Mouse (Mus musculus) bone marrow, adult 2 months (tissue): ENCODE results near the gene Ehbp1.

ENCODE experiments used
- CTCF ChIP-seq: fragments of 200-500 bp; IDR thresholded peaks from 2 replicates; pipeline ENCODE4 v1.5.1; 2011; ENCODE audit warnings: low read length, control low read depth; ENCODE audit not compliant: control insufficient read depth, insufficient read depth
- POLR2A ChIP-seq: fragments of 200-500 bp; IDR thresholded peaks from 2 replicates; pipeline ENCODE4 v1.6.1; 2011; ENCODE audit warnings: low read depth, mild to moderate bottlenecking, control low read depth, low read length, borderline replicate concordance; ENCODE audit not compliant: control insufficient read depth

GRCm38 (mm10) chr11:22017444-22017843 is 324.6 kb downstream of the Ehbp1 start:
- TF ChIP-seq POLR2A (no peak), CTCF (no peak)
